Mouse (Mus musculus) CH12.LX (cell line): ENCODE data around the gene Ddx23. TPM values are rescaled to one million over a fixed set of nuclear protein-coding genes. Genes with fewer than 3 reads are reported as not detected.

ENCODE experiments used
- DNase-seq: peaks from one replicate; pipeline ENCODE4 v3.0.0-alpha.2; 2013; ENCODE audit errors: extremely low read depth
- H3K27ac ChIP-seq: 2 replicates; pipeline ENCODE4 v1.5.1; 2012; ENCODE audit warnings: low read depth, mild to moderate bottlenecking, control low read depth, moderate library complexity; ENCODE audit not compliant: insufficient read depth
- H3K27me3 ChIP-seq: replicated peaks from 2 replicates; pipeline ENCODE3; 2012; ENCODE audit warnings: inconsistent platforms
- H3K36me3 ChIP-seq, 2 experiments: replicated peaks in 1 of 2; 2 replicates each; pipeline versions ENCODE3 to v1.6.1; 2012; ENCODE audit warnings: inconsistent platforms in 1 of 2, low read length in 1 of 2, mild to moderate bottlenecking in 1 of 2, mixed read lengths in 1 of 2, moderate library complexity in 1 of 2; ENCODE audit not compliant: control insufficient read depth in 1 of 2, insufficient read depth in 1 of 2
- H3K4me1 ChIP-seq, 2 experiments: 2 replicates each; pipeline ENCODE4 v1.6.1; 2012; ENCODE audit warnings: inconsistent platforms in 1 of 2, moderate library complexity in 1 of 2; ENCODE audit not compliant: insufficient read depth in 2 of 2, control insufficient read depth in 1 of 2
- H3K4me2 ChIP-seq: 2 replicates; pipeline ENCODE4 v1.6.1; 2012; ENCODE audit warnings: low read depth, mild to moderate bottlenecking, control low read depth; ENCODE audit not compliant: poor library complexity, insufficient read depth, severe bottlenecking
- H3K4me3 ChIP-seq, 3 experiments: fragments of 150-350 bp in 1 of 3; sonication (generic) in 1 of 3; replicated peaks in 1 of 3; 2 replicates each; pipeline versions ENCODE3 to v1.5.1; 2011 to 2012; ENCODE audit warnings: low read depth in 2 of 3, low read length in 2 of 3, mild to moderate bottlenecking in 2 of 3, moderate library complexity in 2 of 3, control low read depth in 1 of 3, improper control_type of control experiment in 1 of 3, inconsistent platforms in 1 of 3, mixed read lengths in 1 of 3; ENCODE audit not compliant: poor library complexity in 1 of 3
- H3K79me2 ChIP-seq: replicated peaks from 2 replicates; pipeline ENCODE4 v1.6.1; 2012; ENCODE audit warnings: mild to moderate bottlenecking, moderate library complexity; ENCODE audit not compliant: control insufficient read depth, poor library complexity, insufficient read depth, severe bottlenecking; ENCODE audit errors: extremely low read depth
- H3K9ac ChIP-seq: 2 replicates; pipeline ENCODE4 v1.6.1; 2012; ENCODE audit warnings: low read depth, mild to moderate bottlenecking, control low read depth, moderate library complexity; ENCODE audit not compliant: insufficient read depth
- H3K9me3 ChIP-seq: replicated peaks from 2 replicates; pipeline ENCODE3; 2012; ENCODE audit warnings: low read length, inconsistent platforms, mixed read lengths
- CHD2 ChIP-seq: IDR thresholded peaks from 2 replicates; pipeline ENCODE4 v1.6.1; 2011; ENCODE audit warnings: low read length, improper control_type of control experiment
- HCFC1 ChIP-seq: IDR thresholded peaks from 2 replicates; pipeline ENCODE4 v1.6.1; 2012; ENCODE audit warnings: low read depth, mild to moderate bottlenecking, inconsistent platforms, low read length, improper control_type of control experiment
- MAFK ChIP-seq: IDR thresholded peaks from 2 replicates; pipeline ENCODE4 v1.6.1; 2011; ENCODE audit warnings: low read length, improper control_type of control experiment; ENCODE audit not compliant: insufficient replicate concordance
- MAZ ChIP-seq: IDR thresholded peaks from 2 replicates; pipeline ENCODE4 v1.6.1; 2012; ENCODE audit warnings: low read depth, mild to moderate bottlenecking, inconsistent platforms, low read length, improper control_type of control experiment, moderate library complexity
- NRF1 ChIP-seq: IDR thresholded peaks from 2 replicates; pipeline ENCODE4 v1.6.1; 2014; ENCODE audit warnings: low read depth, mild to moderate bottlenecking, inconsistent platforms, low read length, improper control_type of control experiment, moderate library complexity
- POLR2A ChIP-seq: IDR thresholded peaks from 2 replicates; pipeline ENCODE4 v1.6.1; 2011; ENCODE audit warnings: low read depth, mild to moderate bottlenecking, improper control_type of control experiment, low read length
- POLR2AphosphoS2 ChIP-seq: IDR thresholded peaks from 2 replicates; pipeline ENCODE4 v1.6.1; 2011; ENCODE audit warnings: low read depth, low read length, improper control_type of control experiment
- RAD21 ChIP-seq: IDR thresholded peaks from 2 replicates; pipeline ENCODE4 v1.6.1; 2011; ENCODE audit warnings: low read depth, mild to moderate bottlenecking, low read length, improper control_type of control experiment, moderate library complexity
- RCOR1 ChIP-seq: conservative IDR thresholded peaks from 2 replicates; pipeline ENCODE4 v1.6.1; 2012; ENCODE audit warnings: low read depth, mild to moderate bottlenecking, inconsistent platforms, low read length, improper control_type of control experiment
- TBP ChIP-seq: conservative IDR thresholded peaks from 2 replicates; pipeline ENCODE4 v1.6.1; 2011; ENCODE audit warnings: low read depth, low read length, improper control_type of control experiment
- UBTF ChIP-seq: IDR thresholded peaks from 2 replicates; pipeline ENCODE4 v1.6.1; 2012; ENCODE audit warnings: low read depth, mild to moderate bottlenecking, inconsistent platforms, low read length, improper control_type of control experiment, moderate library complexity
- USF2 ChIP-seq: conservative IDR thresholded peaks from 2 replicates; pipeline ENCODE4 v1.6.1; 2011; ENCODE audit warnings: low read depth, low read length, improper control_type of control experiment
- ZC3H11A ChIP-seq: IDR thresholded peaks from 2 replicates; pipeline ENCODE4 v1.6.1; 2012; ENCODE audit warnings: low read depth, mild to moderate bottlenecking, inconsistent platforms, low read length, improper control_type of control experiment
- ZKSCAN1 ChIP-seq: IDR thresholded peaks from 2 replicates; pipeline ENCODE4 v1.6.1; 2012; ENCODE audit warnings: low read depth, inconsistent platforms, low read length, improper control_type of control experiment, borderline replicate concordance
- ZMIZ1 ChIP-seq: IDR thresholded peaks from 2 replicates; pipeline ENCODE4 v1.6.1; 2012; ENCODE audit warnings: low read depth, mild to moderate bottlenecking, inconsistent platforms, low read length, improper control_type of control experiment
- dilution Hi-C: fragments of 300-500 bp; cut with MboI; formaldehyde crosslinking; loops from 2 replicates; pipeline ENCODE4 v1.14.3; 2020; ENCODE audit warnings: low sequenced_read_pairs; ENCODE audit not compliant: extremely low pct_unique_long_range_greater_than_20kb, extremely low pct_ligation_motif_present
- in situ Hi-C: fragments of 300-500 bp; cut with MboI; formaldehyde crosslinking; loops from 3 replicates; pipeline ENCODE4 v1.14.3; 2019; ENCODE audit warnings: low sequenced_read_pairs, low pct_ligation_motif_present, low pct_unique_long_range_greater_than_20kb, mixed read lengths
- polyA plus RNA-seq: library from polyadenylated mRNA; unstranded; fragments of >175 nt; gene quantifications from 2 replicates; pipeline ENCODE4 v1.2.1, GENCODE M21; 2012; ENCODE audit warnings: low read depth; ENCODE audit not compliant: insufficient read length
- total RNA-seq, 2 experiments: library from RNA; depleted of rRNA; stranded (reverse); fragments of 300-350 nt in 1 of 2; fragments of >200 nt in 1 of 2; gene quantifications; 2 replicates each; pipeline ENCODE4 v1.2.3; 2012 to 2014

Ddx23 gene
- total and polyA plus RNA-seq, 3 experiments, result 58.5 to 148 (median 103) TPM

DNA sequence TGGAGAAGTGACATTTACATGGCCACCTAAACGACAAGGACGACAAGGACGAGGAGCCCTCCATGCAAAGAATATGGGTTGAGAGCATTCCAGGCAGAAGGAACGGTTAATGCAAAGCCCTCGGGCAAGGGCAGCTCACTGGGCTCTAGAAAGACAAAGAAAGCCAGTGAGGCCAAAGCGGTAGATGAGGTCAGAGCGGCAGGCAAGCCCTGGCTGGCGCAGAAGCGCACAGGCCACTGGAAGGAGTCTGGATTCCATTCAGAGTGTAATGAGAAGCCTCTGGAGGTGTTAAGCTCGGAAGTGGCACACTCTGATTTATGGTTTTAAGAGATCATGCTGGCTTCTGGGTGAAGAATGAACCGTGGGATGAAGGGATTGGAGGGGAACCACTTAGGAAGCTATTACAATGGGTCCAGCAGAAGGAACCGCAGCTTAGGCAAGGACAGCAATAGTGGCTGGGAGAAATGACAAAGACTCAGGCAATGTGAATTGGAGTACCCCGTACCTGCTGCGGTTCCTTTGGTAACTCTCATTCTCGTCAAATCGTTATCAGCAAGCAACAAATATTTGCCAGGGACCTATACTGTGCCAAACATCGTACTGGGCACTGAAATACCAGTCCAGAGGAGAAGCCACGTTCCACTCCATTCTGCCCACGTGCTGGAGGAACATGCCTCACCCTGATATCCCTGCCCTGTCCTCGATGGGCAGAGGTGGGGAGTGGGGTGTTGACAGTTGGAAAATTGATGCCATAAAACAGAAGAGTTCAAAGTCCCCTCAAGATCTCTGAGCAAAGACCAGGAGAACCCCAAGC, 46.1 kb downstream of the Ddx23 start:
- H3K9ac ChIP-seq, result no peak overlapping the region
- no peak overlapping the region for H3K4me3 ChIP-seq
- no peak overlapping the region for H3K27ac ChIP-seq
- H3K79me2 ChIP-seq, result no peaks in the 10 kb centered on the region
- H3K4me1 ChIP-seq, result peaks cover 0 to 8% of the 10 kb centered on the region in 2 experiments; a peak in 3 of 4 replicates
- DNase-seq, result no peak
- no peaks in the 10 kb centered on the region for H3K36me3 ChIP-seq
- H3K27me3 ChIP-seq, result peaks cover 67% of the 10 kb centered on the region
- dilution Hi-C loops (no loop called here), in situ Hi-C loops (loop anchor here (5.0 kb wide), 2 partner anchors 34 to 104 kb away; no protein-coding TSS in a partner anchor)
- 0 out of 2 replicates have a peak overlapping the region, but pooled peaks have one; percentile 37 for H3K4me2 ChIP-seq
- TF ChIP-seq MAFK (no peak), USF2 (no peak)
- H3K9me3 ChIP-seq, result peaks cover 13% of the 10 kb centered on the region

DNA sequence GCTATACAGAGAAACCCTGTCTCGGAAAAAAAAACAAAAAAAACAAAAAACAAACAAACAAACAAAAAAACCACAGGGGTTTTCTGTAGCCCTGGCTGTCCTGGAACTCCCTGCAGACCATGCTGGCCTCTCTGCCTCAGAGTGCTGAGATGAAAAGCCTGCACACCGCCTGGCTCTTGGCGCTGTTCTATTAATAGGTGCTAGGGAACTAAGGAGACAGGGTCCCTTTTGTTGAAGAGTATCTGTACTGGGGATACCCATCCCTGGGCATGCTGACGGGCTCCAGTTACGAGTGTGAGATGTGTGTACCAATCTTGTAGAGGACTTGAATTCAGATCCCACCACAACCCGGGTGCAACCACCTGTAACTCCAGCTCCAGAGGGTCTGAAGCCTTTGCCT, 46.9 kb downstream of the Ddx23 start:
- Histone ChIP-seq H3K36me3 (no peaks in the 10 kb centered on the region), H3K4me3 (no peak overlapping the region), H3K27me3 (peaks cover 68% of the 10 kb centered on the region), H3K9me3 (peaks cover 13% of the 10 kb centered on the region), H3K4me1 (peaks cover 0 to 8% of the 10 kb centered on the region in 2 experiments; a peak in 3 of 4 replicates), H3K4me2 (no peak overlapping the region), H3K79me2 (no peaks in the 10 kb centered on the region), H3K9ac (no peak overlapping the region), H3K27ac (no peak overlapping the region)
- no peak for TF ChIP-seq POLR2A
- no peak for TF ChIP-seq POLR2AphosphoS2
- no peak for TF ChIP-seq ZMIZ1
- TF ChIP-seq RCOR1, result no peak
- TF ChIP-seq UBTF, result no peak
- no peak for TF ChIP-seq ZKSCAN1
- TF ChIP-seq ZC3H11A, result no peak
- TF ChIP-seq MAZ, result no peak
- TF ChIP-seq RAD21, result no peak
- TF ChIP-seq HCFC1, result no peak
- TF ChIP-seq TBP, result no peak
- no peak for TF ChIP-seq NRF1
- no peak for TF ChIP-seq CHD2
- in situ Hi-C loops, result loop anchor here (5.0 kb wide), 2 partner anchors 33 to 103 kb away; no protein-coding TSS in a partner anchor
- dilution Hi-C loops, result no loop called here
- DNase-seq, result no peak
